Mouse (Mus musculus) megakaryocyte progenitor cell, adult 5-6 weeks (primary cell): Measurements from ENCODE around the gene Patj. TPM values are rescaled to one million over a fixed set of nuclear protein-coding genes. Genes with fewer than 3 reads are reported as not detected.
"Not testable (repeated sequence)": the region's sequence is repeated elsewhere in the genome, so short reads cannot be mapped to it uniquely, and the experiment has no call there.

Experiments used
- ATAC-seq: replicated peaks from 2 replicates; pipeline ENCODE4 v1.8.0; 2016; ENCODE audit warnings: mild to moderate bottlenecking, moderate TSS enrichment, inconsistent platforms; ENCODE audit not compliant: poor library complexity
- total RNA-seq, 2 experiments: library from RNA; stranded (forward) in 1 of 2; stranded (reverse) in 1 of 2; fragments of 157-497, 149-512 nt in 1 of 2; fragments of 200-1000 nt in 1 of 2; gene quantifications; 2 replicates each; pipeline versions ENCODE4 v1.2.3 to v1.2.4; 2015 to 2017

Gene Patj
- total RNA-seq, 2 experiments from 2014 or later = 1.8 to 3.6 TPM

DNA sequence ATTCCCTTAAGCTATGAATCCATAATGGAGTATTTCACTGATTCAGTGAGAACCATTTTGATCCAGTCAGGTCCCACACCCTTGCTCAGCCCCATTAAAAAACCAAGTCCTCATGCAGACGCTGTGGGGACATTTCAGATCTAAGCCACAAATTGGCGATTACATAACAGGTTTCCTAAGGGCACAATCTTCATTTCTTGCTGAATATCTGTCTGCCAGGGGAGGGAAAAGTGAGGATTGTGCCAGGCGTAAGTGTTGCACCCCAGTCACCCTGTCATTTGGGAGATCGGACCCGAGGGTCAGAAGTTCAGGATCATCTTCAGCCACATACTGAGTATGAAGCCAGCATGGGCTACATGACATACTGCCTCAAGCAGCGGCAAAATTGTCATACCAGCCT lies 171.2 kb downstream of the Patj start:
- no peak for ATAC-seq

GRCm38 (mm10) chr4:98567457-98567856 lies 171.9 kb downstream of the Patj start:
- no peak for ATAC-seq

GRCm38 (mm10) chr4:98569904-98570303 lies 174.3 kb downstream of the Patj start:
- ATAC-seq = no peak

- no peak for ATAC-seq
Observed at GRCm38 (mm10) chr4:98577275-98577674, 181.7 kb downstream of the Patj start.

- ATAC-seq = no peak
Observed at GRCm38 (mm10) chr4:98577957-98578541, 182.5 kb downstream of the Patj start.

DNA sequence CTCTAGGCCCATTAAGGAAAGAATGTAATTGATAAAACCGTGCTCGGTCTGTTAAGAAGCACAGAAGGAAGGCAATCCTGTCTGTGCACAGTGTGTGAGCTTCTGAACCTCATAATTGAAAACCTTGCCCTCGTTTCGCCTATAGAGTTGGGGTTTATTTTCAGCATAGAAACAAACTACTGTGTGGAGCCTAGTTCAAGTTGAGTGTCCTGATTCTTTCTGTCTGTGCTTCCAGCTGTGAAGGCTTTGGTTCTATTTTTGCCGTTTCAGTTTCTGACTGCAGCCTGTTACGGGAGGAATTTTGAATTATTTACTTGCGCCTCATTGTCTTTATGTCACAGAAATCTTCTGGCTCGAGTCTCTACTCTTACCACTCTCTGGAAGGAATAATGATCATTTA lies 185.9 kb downstream of the Patj start:
- ATAC-seq = no peak

DNA sequence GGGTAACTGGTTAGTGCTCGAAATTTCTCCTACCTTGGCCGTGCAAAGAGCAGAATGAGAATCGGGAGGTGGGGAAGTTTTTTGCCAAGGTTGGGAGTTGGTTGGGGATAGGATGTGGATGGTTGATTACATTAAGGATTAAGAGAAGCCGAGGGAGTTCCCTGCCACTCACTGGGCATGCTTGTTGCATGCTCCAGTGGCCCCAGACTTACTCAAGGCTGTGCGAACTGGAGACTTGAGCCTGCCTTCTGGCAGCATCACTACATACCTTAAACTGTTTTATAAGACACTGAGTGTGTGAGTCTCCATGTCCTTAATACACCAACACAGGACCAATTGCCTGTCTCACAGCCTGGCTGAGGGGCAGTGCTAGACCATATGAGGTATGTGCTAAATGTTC lies 188.4 kb downstream of the Patj start:
- ATAC-seq = no peak

DNA sequence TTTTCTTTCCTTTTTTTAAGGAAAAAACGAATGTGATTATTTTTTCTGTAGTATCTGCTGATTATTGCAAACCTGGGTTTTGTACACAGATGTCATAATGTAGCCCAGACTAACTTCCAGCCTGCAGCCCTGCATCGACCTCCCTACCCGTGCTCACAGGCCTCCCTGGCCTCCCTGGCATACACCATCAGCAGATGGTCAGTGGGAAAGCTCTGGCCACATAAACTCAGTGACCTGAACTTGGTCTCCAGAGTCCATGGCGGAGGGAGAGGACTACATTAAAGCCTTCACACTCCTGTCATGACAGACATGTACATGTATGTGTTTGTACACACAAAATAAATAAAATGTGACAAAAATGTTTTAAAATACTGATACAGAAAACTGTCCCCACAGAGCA lies 190.7 kb downstream of the Patj start:
- ATAC-seq = no peak

- no peak for ATAC-seq
Observed at GRCm38 (mm10) chr4:98587686-98588085, 192.1 kb downstream of the Patj start.

DNA sequence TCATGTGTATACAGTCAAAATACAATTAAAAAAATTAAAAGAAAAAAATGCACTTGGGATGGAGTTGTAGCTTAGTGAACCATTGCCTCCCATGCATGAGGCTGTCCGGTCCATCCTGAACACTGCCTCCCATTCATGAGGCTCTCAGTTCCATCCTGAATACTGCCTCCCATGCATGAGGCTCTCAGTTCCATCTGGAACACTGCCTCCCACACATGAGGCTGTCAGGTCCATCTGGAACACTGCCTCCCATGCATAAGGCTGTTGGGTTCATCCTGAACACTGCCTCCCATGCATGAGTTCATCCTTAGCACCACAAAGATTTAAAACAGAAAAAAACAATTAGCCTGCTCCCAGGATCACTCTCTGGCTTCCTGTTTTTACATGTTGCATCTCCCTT lies 198.4 kb downstream of the Patj start:
- no peak for ATAC-seq

- ATAC-seq = no peak
Observed at GRCm38 (mm10) chr4:98598546-98598971, 203.0 kb downstream of the Patj start.

- ATAC-seq = no peak
Observed at GRCm38 (mm10) chr4:98599358-98599757, 203.8 kb downstream of the Patj start.

GRCm38 (mm10) chr4:98603131-98603530 lies 207.5 kb downstream of the Patj start:
- no peak for ATAC-seq

GRCm38 (mm10) chr4:98610501-98610900 lies 214.9 kb downstream of the Patj start:
- no peak for ATAC-seq

DNA sequence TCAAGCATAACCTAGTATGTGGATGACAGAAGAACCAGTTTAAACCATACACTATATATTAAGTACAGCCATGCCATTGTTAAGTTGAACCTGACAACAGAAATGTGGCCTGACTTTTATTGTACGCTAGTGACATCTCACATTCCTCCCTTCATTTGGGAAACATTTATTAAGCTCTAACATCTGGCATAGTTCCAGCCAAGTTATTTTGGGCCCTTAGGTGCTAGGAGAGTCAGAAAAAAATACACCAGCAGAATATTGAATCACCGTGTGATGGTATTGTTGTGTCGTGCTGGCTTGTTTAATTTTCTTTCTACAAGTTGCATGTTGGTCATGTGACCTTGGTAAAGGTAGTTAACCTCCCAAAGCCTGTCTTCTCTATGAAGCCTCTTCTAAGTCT lies 218.8 kb downstream of the Patj start:
- ATAC-seq = no peak

- no peak for ATAC-seq
Observed at GRCm38 (mm10) chr4:98619199-98619598, 223.6 kb downstream of the Patj start.

- ATAC-seq = no peak
Observed at GRCm38 (mm10) chr4:98620986-98621784, 225.6 kb downstream of the Patj start.

DNA sequence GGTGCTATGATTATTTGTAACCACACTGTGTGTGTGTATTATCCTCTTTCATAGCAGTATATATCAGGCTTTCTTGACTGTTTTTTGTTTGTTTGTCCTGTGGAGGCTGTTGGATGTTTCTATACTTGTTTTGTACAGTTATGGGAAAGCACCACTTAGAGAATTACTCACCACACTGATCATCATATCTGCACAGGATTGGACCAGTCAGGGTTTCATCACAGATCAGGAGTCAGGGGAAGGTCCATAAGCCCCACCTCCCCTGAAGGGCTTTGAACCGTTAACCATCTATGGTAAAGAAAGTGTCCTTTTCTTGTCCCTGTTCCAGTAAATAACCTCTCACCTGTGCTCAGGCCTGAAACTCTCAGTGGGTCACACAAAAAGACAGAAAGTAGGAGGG lies 226.6 kb downstream of the Patj start:
- ATAC-seq = no peak

GRCm38 (mm10) chr4:98622996-98623673 lies 227.6 kb downstream of the Patj start:
- ATAC-seq = no peak

DNA sequence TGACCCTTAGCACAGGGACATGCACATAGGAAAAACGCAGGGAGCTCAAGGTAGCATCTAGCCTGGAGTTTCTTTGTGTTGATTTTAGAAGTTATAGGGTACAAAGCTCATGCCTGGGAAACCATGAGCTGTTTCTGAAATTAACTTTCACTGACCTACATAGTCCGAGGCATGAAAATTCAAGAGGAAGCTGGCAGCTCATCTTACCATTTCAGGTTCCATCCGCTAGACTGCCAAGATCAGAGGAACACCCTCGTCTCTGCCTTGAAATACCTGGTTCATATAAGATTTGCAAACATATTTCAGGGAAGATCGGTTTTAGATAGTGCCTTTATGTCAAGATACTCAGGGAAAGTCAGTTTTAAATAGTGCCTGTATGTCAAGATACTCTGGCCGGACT lies 232.7 kb downstream of the Patj start:
- no peak for ATAC-seq

DNA sequence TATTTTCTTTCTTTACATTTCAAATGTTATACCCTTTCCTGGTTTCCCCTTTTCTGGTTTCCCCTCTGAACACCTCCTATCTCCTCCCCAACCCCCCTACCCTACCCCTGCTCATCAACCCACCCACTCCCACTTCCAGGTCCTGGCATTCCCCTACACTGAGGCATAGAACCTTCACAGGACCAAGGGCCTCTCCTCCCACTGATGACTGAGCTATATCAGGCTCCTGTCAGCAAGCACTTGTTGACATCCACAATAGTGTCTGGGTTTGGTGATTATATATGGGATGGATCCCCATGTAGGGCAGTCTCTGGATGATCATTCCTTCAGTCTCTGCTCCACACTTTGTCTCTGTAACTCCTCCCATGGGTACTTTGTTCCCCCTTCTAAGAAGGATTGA lies 233.6 kb downstream of the Patj start:
- not testable (repeated sequence) for ATAC-seq
